Mouse (Mus musculus) liver, postnatal 0 days (tissue): ENCODE measurements around the gene Drp2. TPM values are rescaled to one million over a fixed set of nuclear protein-coding genes. Genes with fewer than 3 reads are reported as not detected.

Experiments used
- ATAC-seq: fragments of 200-750 bp; cut with Nextera tagmentation; 2 replicates; pipeline ENCODE4 v1.8.0; 2017; ENCODE audit warnings: mild to moderate bottlenecking, moderate library complexity
- DNase-seq: peaks from one replicate; pipeline ENCODE4 v3.0.0-alpha.2; 2016
- H3K27ac ChIP-seq: fragments of 300-500 bp; sonication (generic); 2 replicates; pipeline ENCODE4 v1.5.1; 2014; ENCODE audit warnings: antibody characterized with exemption, moderate library complexity, mild to moderate bottlenecking, low read depth
- H3K27me3 ChIP-seq: fragments of 300-500 bp; sonication (generic); 2 replicates; pipeline ENCODE4 v1.6.1; 2014; ENCODE audit warnings: low read length, control low read depth, mixed read lengths; ENCODE audit not compliant: insufficient read depth
- H3K36me3 ChIP-seq: fragments of 300-500 bp; sonication (generic); replicated peaks from 2 replicates; pipeline ENCODE4 v1.6.1; 2014; ENCODE audit warnings: mild to moderate bottlenecking, control low read depth, low read length, moderate library complexity, mixed read lengths; ENCODE audit not compliant: insufficient read depth
- H3K4me1 ChIP-seq: fragments of 300-500 bp; sonication (generic); 2 replicates; pipeline ENCODE4 v1.6.1; 2014; ENCODE audit warnings: antibody characterized with exemption, mild to moderate bottlenecking, control low read depth; ENCODE audit not compliant: insufficient read depth
- H3K4me2 ChIP-seq: fragments of 300-500 bp; sonication (generic); 2 replicates; pipeline ENCODE4 v1.6.1; 2014; ENCODE audit warnings: low read depth, mild to moderate bottlenecking, low read length, moderate library complexity, mixed read lengths
- H3K4me3 ChIP-seq: fragments of 300-500 bp; sonication (generic); 2 replicates; pipeline ENCODE4 v1.5.1; 2014; ENCODE audit warnings: low read depth, low read length
- H3K9ac ChIP-seq: fragments of 300-500 bp; sonication (generic); replicated peaks from 2 replicates; pipeline ENCODE4 v1.6.1; 2014; ENCODE audit warnings: mild to moderate bottlenecking, moderate library complexity
- H3K9me3 ChIP-seq: fragments of 300-500 bp; sonication (generic); 2 replicates; pipeline ENCODE4 v1.6.1; 2016; ENCODE audit warnings: mild to moderate bottlenecking, control low read depth, low read length, mixed read lengths
- CTCF ChIP-seq: sonication (generic); IDR thresholded peaks from 2 replicates; pipeline ENCODE4 v1.5.1; 2016; ENCODE audit warnings: antibody characterized with exemption, low read depth
- EP300 ChIP-seq: IDR thresholded peaks from 2 replicates; pipeline ENCODE4 v1.6.1; 2016; ENCODE audit warnings: antibody characterized with exemption, low read depth, mild to moderate bottlenecking
- WGBS: fragments of 180-500 bp; shearing (Covaris S2); extraction: QIAGEN DNeasy Blood & Tissue Kit; methylation state at CpG from one replicate; pipeline ENCODE4 v1.1.7; 2014; ENCODE audit not compliant: insufficient replicate concordance; 5-methylcytosine and 5-hydroxymethylcytosine counted together
- polyA plus RNA-seq: library from polyadenylated mRNA; unstranded; fragments of >200 nt; fragmentation: Nextera tagmentation; extraction: Ambion mirVana; gene quantifications from 2 replicates; pipeline ENCODE4 v1.2.1, GENCODE M21; 2015

Gene Drp2
- 0.02 and 0.06 TPM in 2 replicates for polyA plus RNA-seq

DNA sequence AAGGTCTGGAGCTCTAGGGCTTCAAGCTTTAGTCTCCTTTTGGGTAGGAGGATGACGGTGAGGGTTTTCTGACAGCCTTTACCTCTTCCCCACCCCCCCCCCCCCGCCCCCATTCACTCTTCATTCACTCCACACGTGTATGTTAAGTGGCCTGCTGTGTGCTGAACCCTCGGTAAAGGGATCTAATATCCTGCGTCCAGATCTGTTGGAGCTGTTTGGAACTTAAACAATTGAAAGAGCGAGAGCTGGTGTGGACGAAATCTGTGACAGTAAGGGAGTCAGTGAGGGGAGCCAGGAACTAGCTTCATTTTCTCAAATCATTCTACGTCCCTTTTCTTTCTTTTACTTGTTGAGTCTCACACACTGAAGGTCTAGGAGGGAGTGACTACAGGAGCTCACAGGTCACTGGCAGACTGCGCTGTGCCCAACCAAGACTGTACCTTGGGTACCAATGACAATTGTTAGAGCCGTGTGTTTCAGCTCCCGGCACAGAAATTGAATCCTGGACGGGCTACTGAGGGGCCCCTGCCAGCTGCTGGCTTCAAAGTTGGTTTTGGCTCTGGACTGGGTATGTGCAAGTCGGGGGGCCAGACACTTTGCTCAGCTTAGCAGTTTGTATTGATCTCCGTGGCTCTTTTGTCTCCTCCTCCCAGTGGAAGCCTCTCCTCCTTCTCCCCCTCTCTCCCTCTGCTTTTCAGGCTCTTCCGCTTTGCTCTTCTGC, at the start of gene Drp2:
TSS of gene Drp2 (plus strand) at position 689 of the 721 bp plus-strand sequence.
- 39% methylated on average over 15 of the region's 15 CpGs for WGBS
- no peak for DNase-seq
- Histone ChIP-seq H3K9ac (no peak within 1 kb of the TSS), H3K36me3 (no peaks in the 10 kb centered on the region), H3K27me3 (peaks cover 6% of the 10 kb centered on the region; the same call in 1 of the 2 replicates), H3K4me3 (peak within 1 kb of the TSS; percentile 13; the same call in 1 of the 2 replicates), H3K27ac (no peak within 1 kb of the TSS), H3K9me3 (no peaks in the 10 kb centered on the region), H3K4me2 (peak within 1 kb of the TSS; percentile 59), H3K4me1 (no peaks in the 10 kb centered on the region)
- no peak for TF ChIP-seq CTCF
- ATAC-seq, result no peak

DNA sequence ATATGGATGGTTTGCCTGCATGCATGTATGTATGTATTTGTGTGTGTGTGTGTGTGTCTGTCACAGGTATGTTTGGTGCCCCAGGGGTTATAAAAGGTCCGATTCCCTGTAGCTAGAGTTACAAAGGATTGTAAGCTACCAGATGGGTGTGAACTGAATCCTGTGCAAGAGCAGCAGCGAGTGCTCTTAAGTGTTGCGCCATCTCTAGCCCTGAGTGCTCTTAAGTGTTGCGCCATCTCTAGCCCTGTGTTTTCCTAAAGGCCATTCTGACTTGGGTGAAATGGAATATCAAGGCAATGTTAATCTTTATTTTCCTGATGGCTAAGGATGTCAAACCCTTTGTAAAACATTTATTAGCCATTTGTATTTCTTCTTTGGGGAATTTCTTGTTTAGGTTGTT, 45.0 kb upstream of the Drp2 start:
- H3K4me1 ChIP-seq, result no peaks in the 10 kb centered on the region
- H3K9me3 ChIP-seq, result no peaks in the 10 kb centered on the region
- TF ChIP-seq CTCF (no peak), EP300 (no peak)
- no peak overlapping the region for H3K27ac ChIP-seq
- H3K27me3 ChIP-seq, result no peaks in the 10 kb centered on the region
- no peak overlapping the region for H3K9ac ChIP-seq
- no peaks in the 10 kb centered on the region for H3K36me3 ChIP-seq
- 63% methylated on average over 4 of the region's 4 CpGs for WGBS
- DNase-seq (no peak), ATAC-seq (no peak)
- no peak overlapping the region for H3K4me2 ChIP-seq
- no peak overlapping the region for H3K4me3 ChIP-seq

GRCm38 (mm10) chrX:134362156-134362555, 42.2 kb upstream of the Drp2 start:
- ATAC-seq, result no peak
- H3K9ac ChIP-seq, result no peak overlapping the region

DNA sequence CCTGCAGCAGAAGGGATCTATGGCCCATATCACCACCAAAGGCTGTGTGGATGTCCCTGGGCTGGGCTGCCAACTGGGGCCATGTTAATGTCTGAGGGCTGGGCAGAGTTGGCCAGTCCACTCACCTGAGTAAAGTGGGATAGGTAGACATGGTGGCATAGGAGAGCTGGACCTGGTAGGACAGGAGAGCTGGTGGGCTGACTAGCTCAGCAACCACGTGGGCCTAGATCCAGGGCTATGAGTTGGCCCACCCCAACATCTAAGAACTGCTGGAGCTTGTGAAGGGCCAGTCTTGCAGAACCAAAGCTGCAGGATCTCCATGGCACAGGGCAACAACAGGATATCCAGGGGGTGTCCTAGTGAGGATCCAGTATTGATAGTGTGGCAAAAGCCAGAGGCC, 38.9 kb upstream of the Drp2 start:
- H3K27ac ChIP-seq, result no peak overlapping the region
- no peak overlapping the region for H3K4me2 ChIP-seq
- DNase-seq (no peak), ATAC-seq (no peak)
- TF ChIP-seq EP300 (no peak), CTCF (no peak)
- WGBS, result 92% methylated on average over 1 of the region's 1 CpGs
- H3K4me3 ChIP-seq, result no peak overlapping the region
- H3K27me3 ChIP-seq, result no peaks in the 10 kb centered on the region
- H3K9ac ChIP-seq, result no peak overlapping the region
- H3K36me3 ChIP-seq, result no peaks in the 10 kb centered on the region
- H3K9me3 ChIP-seq, result no peaks in the 10 kb centered on the region
- H3K4me1 ChIP-seq, result no peaks in the 10 kb centered on the region

More at GRCm38 (mm10) chrX:134362156-134362555, 42.2 kb upstream of the Drp2 start:
- H3K36me3 ChIP-seq, result no peaks in the 10 kb centered on the region
- TF ChIP-seq CTCF (no peak), EP300 (no peak)
- 86% methylated on average over 4 of the region's 4 CpGs for WGBS
- no peaks in the 10 kb centered on the region for H3K27me3 ChIP-seq
- H3K4me2 ChIP-seq, result no peak overlapping the region
- no peak overlapping the region for H3K27ac ChIP-seq
- no peaks in the 10 kb centered on the region for H3K4me1 ChIP-seq
- H3K9me3 ChIP-seq, result no peaks in the 10 kb centered on the region
- no peak for DNase-seq
- no peak overlapping the region for H3K4me3 ChIP-seq

GRCm38 (mm10) chrX:134366547-134366946, 37.8 kb upstream of the Drp2 start:
- TF ChIP-seq EP300 (no peak), CTCF (no peak)
- H3K4me1 ChIP-seq, result no peaks in the 10 kb centered on the region
- H3K4me2 ChIP-seq, result no peak overlapping the region
- ATAC-seq (no peak), DNase-seq (no peak)
- no peaks in the 10 kb centered on the region for H3K36me3 ChIP-seq
- no peak overlapping the region for H3K4me3 ChIP-seq
- H3K27ac ChIP-seq, result no peak overlapping the region
- H3K9ac ChIP-seq, result no peak overlapping the region
- no peaks in the 10 kb centered on the region for H3K27me3 ChIP-seq
- H3K9me3 ChIP-seq, result no peaks in the 10 kb centered on the region
- WGBS, result 86% methylated on average over 3 of the region's 3 CpGs

DNA sequence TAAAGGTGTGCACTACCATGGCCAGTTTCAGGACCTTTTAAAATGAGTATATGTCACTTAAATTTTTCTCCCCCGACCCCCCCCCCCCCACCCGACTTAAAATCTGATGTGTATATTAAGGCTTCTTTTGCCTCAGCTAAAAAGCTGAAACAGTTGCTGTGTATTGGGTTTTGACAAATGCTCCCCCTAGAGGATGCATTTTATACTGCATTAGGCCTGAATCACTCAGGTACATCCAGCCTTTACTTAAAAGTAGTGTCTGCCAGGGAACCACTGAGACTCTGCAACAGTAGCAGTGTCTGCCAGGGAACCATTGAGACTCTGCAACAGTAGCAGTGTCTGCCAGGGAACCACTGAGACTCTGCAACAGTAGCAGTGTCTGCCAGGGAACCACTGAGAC, 33.1 kb upstream of the Drp2 start:
- Histone ChIP-seq H3K4me1 (no peaks in the 10 kb centered on the region), H3K4me3 (no peak overlapping the region), H3K36me3 (no peaks in the 10 kb centered on the region), H3K9me3 (no peaks in the 10 kb centered on the region), H3K4me2 (no peak overlapping the region), H3K27me3 (no peaks in the 10 kb centered on the region), H3K27ac (no peak overlapping the region), H3K9ac (no peak overlapping the region)
- DNase-seq, result no peak
- WGBS, result 22% methylated on average over 2 of the region's 2 CpGs
- no peak for ATAC-seq
- TF ChIP-seq CTCF (peak; percentile 56), EP300 (no peak)
